Mouse (Mus musculus) v-Abl transformed pro-B cells (cell line): Measurements from ENCODE around the gene Myo5a.

Experiments
- in situ Hi-C, 2 experiments: fragments of 400-800 bp; cut with MboI; formaldehyde crosslinking; loops; one replicate each; pipeline ENCODE4 v1.15.1; 2025; ENCODE audit not compliant: unreplicated experiment in 2 of 2

Gene Myo5a

DNA sequence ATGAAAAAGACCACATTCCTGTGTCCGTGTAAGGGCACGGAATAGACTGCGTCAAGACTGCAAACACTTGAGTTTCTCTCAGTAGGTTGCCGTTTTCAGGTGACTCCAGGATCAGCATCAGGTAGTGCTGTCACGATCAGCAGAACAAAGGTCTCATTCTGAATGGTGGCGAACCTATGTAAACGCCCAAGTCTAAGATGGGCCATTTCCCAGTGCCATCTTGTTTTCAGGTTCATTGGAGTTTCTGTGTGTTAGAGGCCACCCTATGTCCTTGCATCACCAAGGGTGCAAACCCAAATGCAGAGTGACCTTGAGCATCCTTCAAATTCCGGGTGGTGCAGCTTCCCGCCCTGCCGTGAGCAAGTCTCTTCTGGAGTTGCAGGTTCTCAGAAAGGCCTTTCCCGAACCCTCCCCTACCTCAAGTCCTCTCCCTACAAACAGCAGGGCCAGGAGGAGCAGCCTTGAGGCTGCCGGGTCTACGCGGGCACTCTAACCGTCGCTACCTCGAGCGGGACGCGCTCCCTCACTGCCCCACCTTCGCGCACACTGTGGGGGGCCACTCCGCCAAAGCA is at the start of gene Myo5a:
Gene Myo5a, plus strand, starts transcription at position 559 of the 572 bp plus-strand sequence.
- in situ Hi-C loops = loop anchor here in 1 of 2 experiments (5.0 kb wide), 1 partner anchor 92 kb away; no protein-coding TSS in a partner anchor

DNA sequence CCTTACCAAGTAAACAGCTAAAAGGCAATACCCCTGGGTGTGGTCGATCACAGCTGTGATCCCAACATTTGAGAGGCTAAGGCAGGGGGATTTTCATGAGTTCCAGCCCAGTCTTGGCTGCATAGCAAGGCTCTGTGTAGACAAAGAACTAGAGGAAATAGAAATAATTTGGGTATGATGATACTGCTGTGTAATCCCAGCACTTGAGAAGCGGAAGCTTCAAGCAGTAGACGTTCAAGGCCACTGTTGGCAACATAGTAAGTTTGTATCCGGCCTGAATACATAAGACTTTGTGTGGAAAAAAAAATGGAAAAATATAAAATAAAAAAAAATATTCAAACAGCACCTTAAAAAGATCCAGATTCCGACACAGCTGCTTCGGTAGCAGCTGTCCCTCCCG is 48.3 kb upstream of the Myo5a start:
- in situ Hi-C loops = loop anchor here (5.0 to 25.0 kb wide), 4 partner anchors 68 to 885 kb away; partner anchors contain the start of gene Fam214a (in 1 of the 2)

DNA sequence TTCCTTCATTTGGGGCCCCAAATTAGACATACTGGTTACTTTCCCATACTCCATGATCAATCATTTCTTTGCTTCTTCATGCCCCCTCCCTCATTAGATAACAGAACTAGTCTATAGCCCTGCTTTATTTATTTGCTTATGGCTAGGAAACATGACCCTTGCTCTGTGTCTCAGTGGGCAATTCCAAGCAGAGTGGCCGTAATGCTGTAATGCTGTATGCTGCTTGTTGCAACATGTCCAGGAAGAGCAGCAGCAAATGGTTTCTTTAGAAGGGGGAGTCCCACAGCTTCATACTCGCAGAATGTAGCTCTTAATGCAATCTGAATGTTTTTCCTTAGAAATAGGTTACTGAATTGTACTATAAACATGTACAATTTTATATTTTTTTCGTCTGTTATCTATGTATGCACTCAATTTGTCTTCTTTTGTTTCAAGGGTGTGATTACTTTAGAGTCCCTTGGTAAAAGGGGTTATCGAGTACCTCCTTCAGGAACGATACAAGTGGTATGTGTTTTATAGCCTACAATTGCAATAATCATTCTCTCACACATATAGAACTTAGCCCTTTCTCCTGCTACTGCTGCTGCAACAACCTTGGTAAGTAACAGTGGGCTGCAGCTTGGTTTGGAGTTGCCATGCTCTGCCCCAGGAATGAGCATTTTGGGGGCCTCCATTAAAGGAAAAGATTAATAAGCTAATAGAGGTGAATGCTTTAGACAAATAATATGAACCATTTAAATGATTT is 47.5 kb upstream of the Myo5a start:
- in situ Hi-C loops = loop anchor here (5.0 to 25.0 kb wide), 4 partner anchors 69 to 886 kb away; partner anchors contain the start of gene Fam214a (in 1 of the 2)

DNA sequence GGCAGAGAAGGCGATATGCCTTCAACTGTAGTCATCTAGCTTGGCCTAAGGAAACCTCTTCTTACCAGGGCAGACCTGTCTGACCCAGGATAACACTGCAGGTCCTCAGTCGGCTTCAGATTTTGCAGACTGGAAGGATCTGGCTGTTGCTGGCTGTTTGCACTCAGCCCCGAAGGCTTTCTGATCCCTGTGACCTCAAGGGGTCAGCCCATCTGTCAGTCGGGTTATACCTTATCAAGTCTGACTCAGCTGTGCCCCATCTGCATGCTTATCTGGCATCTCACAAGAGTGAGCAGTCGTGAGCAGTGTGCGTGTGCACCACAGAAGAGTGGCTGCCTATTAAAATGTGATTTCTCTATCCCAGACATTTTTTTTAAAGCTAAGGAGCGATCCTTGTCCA is 46.7 kb upstream of the Myo5a start:
- in situ Hi-C loops = loop anchor here (5.0 to 25.0 kb wide), 4 partner anchors 69 to 887 kb away; partner anchors contain the start of gene Fam214a (in 1 of the 2)

DNA sequence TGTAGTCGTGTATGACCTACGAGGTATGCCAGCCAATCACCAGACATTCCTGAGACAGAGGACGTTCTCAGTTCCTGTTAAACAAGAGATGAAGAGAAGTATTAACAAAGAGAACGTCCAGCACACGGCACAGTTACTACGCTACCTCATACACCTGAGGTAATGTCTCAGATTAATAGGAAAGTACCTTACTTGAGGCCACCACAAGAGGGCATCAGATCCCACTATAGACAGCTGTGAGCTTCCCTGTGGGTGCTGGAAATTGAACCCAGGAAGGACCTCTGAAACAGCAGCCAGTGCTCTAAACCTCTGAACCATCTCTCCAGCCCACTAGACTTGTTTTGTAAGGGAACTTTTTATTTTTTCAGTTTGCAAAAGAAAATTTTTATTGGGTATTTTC is 45.1 kb upstream of the Myo5a start:
- in situ Hi-C loops = loop anchor here in 1 of 2 experiments (10.0 to 25.0 kb wide), 2 partner anchors 71 to 888 kb away; partner anchors contain the start of gene Fam214a

DNA sequence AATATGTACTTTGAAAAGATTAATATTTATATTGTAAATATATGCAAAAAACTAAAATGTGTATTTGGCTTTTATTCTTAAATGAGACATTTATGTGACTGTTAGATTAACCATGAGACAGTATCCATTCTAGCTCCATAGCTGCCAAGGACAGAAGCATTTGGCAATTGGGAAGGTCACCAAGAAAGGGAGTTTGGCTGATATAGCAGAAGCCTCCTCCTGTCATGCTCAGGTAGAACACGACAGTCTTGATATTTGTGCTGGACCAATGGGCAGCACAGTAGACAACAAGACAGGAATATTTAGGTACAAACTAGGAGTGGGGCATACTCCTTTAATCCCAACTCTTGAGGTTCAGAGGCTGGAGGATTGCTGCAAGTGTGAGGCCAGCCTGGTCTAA is 38.4 kb upstream of the Myo5a start:
- in situ Hi-C loops = loop anchor here (10.0 to 25.0 kb wide), 3 partner anchors 402 to 895 kb away; partner anchors contain the start of gene Leo1 (in 1 of the 2)

DNA sequence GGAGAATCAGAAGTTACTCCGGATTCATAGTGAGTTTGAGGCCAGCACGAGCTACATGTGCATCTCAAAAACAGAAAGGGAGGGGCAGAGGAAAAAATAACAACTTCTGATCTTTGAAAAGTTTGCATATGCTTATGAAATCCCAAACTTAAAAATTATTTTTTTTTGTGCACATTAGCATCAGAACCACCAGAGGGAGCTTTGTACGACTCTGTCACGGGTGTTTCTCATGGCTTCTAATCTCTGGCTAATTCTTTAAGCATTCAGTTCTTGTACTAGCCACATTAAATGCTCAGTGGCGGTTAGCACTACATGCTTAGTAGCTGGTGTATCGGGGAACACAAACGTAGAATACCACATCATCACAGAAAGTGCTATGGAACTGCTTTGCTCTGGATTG is 37.7 kb upstream of the Myo5a start:
- in situ Hi-C loops = loop anchor here (10.0 to 25.0 kb wide), 3 partner anchors 402 to 896 kb away; partner anchors contain the start of gene Leo1 (in 1 of the 2)

DNA sequence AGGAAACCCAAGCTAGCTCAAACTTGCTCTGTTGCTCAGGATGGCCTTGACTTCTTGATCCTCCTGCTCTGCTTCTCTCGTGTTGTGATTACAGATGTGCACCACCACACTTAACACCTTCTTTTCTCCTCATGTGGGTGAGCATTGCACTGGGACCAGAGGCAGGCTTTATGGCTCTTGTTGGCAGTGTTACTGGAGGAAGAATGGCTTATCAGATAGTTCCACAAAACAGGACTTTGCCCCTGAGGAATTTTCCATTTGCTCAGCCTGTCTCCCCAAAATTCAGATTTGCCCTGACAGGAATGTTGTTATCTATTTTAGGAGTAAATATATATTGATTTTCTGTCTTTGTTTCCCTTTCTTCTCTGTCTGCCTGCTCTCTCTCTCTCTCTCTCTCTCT is 36.1 kb upstream of the Myo5a start:
- in situ Hi-C loops = loop anchor here (10.0 to 25.0 kb wide), 3 partner anchors 400 to 897 kb away; partner anchors contain the start of gene Leo1 (in 1 of the 2)

DNA sequence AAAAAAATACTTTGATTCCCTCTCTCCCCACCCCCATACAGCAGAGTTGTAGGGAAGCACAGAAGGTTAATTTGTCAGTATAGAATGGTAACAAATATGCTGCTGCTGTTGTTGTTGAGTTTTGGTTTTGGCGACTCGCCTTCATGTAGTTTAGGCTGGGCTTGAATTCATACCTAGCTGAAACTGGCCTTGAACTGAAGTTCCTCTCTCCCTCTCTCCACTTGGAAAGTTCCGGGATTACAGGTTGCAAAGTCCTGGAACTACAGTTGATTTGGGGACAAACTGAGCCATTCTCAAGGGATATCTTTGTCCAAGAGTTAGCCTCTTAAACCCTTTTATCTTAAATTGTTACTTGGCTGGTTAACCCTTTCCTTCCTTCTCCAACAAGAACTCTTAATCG is 34.9 kb upstream of the Myo5a start:
- in situ Hi-C loops = loop anchor here (10.0 to 25.0 kb wide), 3 partner anchors 399 to 899 kb away; partner anchors contain the start of gene Leo1 (in 1 of the 2)

DNA sequence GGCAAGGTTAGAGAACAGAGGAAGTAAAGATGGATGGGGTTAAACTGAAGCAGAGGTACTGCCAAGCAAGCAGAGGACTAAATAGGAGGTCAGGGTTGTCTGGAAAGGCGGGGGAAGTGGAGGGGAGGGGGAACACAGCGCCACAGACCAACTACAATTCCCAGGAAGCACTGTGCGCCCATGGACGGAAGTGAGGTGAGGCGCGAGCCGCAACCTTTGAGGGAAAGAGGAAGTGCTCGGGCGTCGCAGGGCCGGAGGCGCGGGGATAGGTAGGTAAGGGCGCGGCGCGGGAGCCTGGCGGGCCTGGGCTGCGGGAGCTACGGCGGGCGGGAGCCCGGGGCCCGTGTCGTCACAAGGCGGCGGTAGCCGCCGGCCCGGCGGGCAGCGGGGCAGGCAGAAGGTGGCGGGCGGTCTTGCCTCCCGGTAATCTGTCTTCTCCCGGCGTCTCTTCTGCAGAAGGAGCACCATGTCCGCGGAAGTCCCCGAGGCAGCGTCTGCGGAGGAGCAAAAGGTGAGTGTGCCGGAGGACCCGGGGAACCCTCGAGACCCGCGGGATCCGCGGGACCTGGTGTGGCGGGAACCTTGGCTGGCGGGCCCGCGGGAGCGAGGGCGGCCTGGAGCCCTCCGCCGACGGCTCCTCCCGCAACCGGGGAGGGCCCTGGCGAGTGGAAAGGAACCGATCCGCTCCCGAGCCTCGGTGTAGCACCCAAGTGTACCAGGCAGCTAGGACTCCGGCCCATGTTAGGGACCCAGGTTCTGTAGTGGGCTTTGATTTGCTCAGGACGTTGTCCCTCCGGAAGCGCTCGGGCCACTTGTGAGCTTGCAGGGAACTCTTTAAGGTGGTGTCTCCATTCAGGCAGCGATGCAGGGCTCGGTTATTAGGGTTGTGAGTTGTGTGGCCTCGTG is 33.1 kb upstream of the Myo5a start, which contains the start of gene Arpp19:
Gene Arpp19, plus strand, starts transcription at position 164 of the 906 bp plus-strand sequence.
- in situ Hi-C loops = loop anchor here (10.0 to 25.0 kb wide), 3 partner anchors 397 to 900 kb away; partner anchors contain the start of gene Leo1 (in 1 of the 2)

DNA sequence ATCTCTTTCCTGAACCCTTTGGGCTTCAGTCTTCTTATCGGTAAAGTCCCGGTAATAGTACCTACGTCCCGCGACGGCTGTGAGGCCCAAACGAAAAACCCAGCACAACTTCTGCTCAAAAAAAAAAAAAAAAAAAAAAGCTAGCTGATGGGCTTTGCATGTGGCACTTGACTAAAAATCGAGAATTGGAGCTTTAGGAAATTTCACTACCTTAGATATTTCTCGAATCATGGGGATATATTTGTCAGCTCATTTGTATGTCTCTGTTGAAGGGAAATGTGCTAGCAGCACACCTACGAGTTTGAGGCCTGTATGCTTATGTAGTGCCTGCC is 32.5 kb upstream of the Myo5a start:
- in situ Hi-C loops = loop anchor here (10.0 to 25.0 kb wide), 3 partner anchors 396 to 901 kb away; partner anchors contain the start of gene Leo1 (in 1 of the 2)

DNA sequence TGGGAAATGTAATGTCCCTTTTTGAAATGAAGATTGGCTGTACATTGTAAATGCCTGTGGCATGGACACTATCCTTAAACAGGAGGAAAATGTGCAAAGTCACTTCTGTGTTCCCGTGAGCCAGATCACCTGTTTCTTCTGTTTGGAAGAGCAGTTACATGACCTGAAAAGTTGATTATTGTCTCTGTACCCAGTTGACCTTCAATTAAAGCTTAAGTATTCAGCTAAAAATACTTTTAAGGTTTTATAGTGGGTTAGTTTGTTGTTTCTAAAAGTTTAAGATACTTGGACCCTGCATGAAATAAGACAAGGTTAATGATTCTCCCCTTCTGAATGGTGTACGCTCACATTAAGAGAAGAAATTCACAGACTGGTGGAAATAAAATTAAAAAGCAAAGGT is 30.2 kb upstream of the Myo5a start:
- in situ Hi-C loops = loop anchor here in 1 of 2 experiments (25.0 kb wide), 1 partner anchor 903 kb away; no protein-coding TSS in a partner anchor

DNA sequence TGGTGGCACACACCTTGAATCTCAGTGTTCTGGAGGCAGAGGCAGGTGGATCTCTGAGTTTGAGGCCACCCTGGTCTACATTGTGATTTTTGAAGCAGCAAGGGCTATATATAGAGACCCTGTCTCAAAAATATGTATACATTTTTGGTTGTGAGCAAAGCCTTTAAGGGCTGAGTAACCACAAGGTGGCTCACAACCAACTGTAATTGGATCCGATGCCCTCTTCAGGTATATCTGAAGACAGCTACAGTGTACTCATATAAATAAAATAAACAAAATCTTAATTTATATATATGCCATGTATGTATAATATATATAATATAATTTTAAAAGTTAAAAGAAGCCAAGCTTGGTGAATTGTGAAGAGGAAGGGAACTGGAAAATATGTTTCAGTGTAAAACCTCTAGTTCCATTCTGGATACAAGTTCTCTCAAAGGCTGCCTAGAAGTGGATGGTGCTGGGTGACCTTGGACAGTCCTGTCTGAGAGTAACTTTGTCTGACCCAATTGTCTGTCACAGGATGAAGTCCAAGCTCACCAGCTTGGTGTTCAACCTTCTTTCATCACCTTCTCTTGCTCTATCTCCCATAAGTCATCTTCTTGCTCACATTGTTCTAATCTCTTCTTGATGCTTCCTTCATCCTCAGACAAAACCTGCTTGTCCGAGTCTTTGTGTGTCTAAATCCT is 28.8 kb upstream of the Myo5a start:
- in situ Hi-C loops = loop anchor here in 1 of 2 experiments (25.0 kb wide), 1 partner anchor 905 kb away; no protein-coding TSS in a partner anchor

DNA sequence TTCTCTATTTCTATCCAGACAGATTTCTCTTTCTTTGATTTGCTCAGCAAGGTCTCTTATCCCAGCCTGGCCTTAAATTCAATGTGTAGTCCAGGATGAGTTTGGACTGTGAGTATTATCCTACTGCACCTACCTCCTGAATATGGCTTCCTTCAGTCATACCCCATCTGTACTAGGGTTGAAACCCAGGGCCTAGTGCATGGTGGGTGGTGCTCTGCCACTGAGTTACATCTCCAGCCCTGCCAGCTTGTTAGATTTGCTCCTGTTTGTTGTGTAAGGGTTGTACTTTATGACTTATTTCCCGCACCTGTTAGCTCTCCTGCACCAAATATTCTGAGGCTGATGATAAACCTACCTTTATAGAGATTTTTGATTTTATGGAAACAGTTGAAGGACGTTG is 27.6 kb upstream of the Myo5a start:
- in situ Hi-C loops = loop anchor here in 1 of 2 experiments (25.0 kb wide), 1 partner anchor 906 kb away; no protein-coding TSS in a partner anchor

DNA sequence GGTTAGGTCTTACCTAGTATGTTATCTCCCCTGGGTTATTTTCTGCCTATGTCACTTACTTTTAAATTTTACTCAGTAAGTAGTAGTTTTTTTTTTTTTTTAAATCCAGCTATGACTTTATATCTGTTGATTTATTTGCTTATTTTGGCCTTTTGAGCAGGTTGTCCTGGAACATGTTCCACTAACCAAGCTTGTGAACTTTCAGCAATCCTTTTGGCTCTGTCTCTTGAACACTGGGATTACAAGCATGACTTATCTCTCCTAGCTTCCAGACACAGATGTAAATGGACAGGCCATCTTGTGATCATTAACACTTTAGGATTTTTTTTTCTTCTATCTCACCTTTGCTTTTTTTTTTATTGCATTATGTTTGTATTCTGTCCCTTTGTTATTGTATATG is 23.7 kb upstream of the Myo5a start:
- in situ Hi-C loops = loop anchor here in 1 of 2 experiments (5.0 to 25.0 kb wide), 2 partner anchors 210 to 910 kb away; no protein-coding TSS in a partner anchor

DNA sequence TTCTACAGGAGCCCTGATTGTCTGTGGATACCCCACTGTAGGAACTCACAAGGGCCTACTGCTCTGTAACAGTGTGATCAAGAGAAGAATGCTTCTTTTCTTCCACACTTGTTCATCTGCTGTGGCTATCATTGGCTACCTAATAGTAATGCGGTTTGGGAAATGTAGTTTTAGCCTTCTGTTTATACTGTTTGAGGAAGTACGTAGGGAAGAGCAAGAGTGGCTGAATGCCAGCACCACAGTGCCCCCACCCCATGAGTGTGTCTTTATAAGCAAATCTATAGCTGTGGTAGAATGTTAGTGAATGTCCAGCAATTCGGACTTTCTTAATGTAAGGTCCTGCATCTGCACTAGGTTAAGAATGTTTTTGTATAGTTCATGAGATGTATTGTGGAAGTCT is 21.7 kb upstream of the Myo5a start:
- in situ Hi-C loops = loop anchor here in 1 of 2 experiments (5.0 to 25.0 kb wide), 2 partner anchors 208 to 912 kb away; no protein-coding TSS in a partner anchor

DNA sequence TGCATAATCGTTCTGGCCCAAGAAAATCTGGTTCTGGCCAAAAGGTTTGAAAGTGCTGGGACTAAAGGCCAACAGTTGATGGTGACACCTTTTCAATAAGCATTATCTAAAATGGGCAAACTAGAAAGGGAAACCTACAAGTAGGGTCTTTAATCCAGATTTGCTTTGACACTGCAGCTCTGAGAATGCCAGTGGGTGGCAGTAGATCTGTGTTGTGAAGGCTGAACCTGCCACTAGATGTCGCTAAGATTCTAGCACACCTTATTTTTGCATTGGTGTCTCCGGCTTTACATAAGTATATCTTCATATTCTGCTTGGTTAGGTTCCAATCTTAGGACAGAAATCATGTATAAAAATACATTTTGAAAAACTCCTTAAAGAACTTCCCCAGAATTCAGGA is 20.8 kb upstream of the Myo5a start:
- in situ Hi-C loops = loop anchor here (5.0 kb wide), 2 partner anchors 152 to 212 kb away; no protein-coding TSS in a partner anchor

DNA sequence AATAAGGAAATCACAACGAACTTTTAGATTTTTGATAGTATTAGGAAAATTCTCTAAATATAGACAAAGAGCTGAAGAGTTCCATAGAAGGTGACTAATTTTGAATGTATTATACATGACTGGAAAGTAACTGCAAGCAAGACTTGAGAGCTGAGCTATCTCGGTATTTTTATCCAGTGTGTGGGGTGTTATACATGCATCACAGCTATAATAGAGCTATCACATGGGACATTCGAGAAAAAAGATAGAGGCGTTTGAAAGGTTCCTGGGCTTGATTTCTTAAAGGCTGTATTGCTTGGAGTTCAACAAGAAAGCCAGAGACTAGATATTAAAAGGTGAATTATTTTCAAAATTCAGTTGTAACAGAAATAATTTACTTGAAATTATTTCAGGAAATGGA is 19.0 kb upstream of the Myo5a start:
- in situ Hi-C loops = loop anchor here (5.0 kb wide), 2 partner anchors 150 to 210 kb away; no protein-coding TSS in a partner anchor

DNA sequence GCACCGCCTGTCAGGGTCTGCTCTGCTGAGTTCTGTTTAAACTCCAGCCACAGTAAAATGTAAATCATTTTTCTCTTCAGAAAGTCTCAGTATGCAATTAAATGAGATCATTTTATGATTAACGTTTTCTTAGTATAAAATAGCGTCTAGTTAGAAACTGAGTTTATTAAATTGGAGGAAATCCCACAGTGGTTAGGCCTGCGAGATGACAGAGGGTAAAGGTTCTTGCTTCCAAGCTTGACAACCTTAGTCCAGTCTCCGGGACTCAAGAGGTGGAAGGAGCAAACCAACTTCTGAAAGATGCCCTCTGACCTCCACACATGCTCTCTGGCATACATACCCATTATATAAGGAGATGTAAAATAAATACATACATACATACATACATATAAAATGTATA is 15.8 kb upstream of the Myo5a start:
- in situ Hi-C loops = no loop called here
